Mouse (Mus musculus): ENCODE results near the gene Faf1.

DNA sequence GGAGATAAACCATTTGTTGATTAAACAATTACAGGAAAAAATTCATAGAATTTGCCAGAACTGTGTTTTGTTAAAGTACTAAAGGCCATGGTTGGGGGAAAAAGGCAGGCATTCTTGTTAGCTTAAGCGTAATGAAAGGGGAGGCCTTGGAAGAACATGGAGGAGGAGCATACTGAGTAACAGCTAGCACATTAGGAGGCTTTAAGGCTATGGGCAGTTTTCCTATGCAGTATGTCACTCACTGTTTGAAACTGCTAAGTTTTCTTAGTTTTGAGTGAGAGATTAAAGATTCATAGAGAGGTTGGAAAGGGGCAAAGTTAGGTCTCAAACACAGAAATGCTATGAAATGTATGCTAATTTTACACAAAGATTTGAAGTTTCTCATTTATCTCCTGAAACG is 2.3 kb upstream of the Faf1 start:
- TF ChIP-seq CTCF (IDR thresholded peaks at IDR 0.05; ENCODE audit: borderline replicate concordance, control insufficient read depth, extremely low read depth, insufficient read depth, low read length, poor library complexity) (no peak), POLR2A (IDR thresholded peaks at IDR 0.05; ENCODE audit: control insufficient read depth, extremely low read depth, insufficient read depth, low read length, poor library complexity) (no peak)
